Mouse (Mus musculus) gastrocnemius, postnatal 14 days (tissue): Measurements from ENCODE around the gene Gpr162. TPM values are rescaled to one million over a fixed set of nuclear protein-coding genes. Genes with fewer than 3 reads are reported as not detected.
A peak's percentile ranks its signal among the peaks of the same experiment; 100 is the strongest.

Experiments
- DNase-seq: peaks from one replicate; pipeline ENCODE4 v3.0.0; 2021; ENCODE audit warnings: mixed read lengths
- intact Hi-C: fragments of 180-260 bp; cut with DNase I; formaldehyde crosslinking; loops from one replicate; pipeline ENCODE4 v1.15.1; 2025; ENCODE audit warnings: low total_unique reads
- total RNA-seq, 2 experiments: library from RNA; stranded (reverse); gene quantifications; 2 replicates each; pipeline ENCODE4 v1.2.3; 2021

The Gpr162 gene
- total RNA-seq, 2 experiments from 2014 or later = 0.33 to 0.45 TPM

DNA sequence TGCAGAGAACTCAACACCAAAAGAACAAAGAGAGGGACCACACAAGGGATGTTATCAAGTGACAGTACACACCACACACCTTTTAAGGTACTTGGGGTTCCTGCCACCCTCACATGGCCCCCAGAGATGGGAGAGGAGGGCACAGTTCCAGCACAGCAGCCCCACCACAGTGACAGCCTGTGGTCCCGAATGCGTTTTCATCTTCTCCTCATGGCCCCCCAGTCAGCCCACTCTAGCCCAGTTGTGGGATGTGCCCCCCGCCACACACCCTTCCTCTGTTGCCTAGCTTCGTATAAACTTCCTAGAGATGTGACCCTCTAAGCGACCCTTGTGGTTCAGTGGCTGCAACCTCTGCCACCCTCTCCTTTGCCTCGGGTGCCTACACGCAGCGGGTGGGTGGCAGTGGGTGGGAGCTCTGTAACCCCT lies 22.2 kb upstream of the Gpr162 start:
- DNase-seq = no peak
- intact Hi-C loops = no loop called here

DNA sequence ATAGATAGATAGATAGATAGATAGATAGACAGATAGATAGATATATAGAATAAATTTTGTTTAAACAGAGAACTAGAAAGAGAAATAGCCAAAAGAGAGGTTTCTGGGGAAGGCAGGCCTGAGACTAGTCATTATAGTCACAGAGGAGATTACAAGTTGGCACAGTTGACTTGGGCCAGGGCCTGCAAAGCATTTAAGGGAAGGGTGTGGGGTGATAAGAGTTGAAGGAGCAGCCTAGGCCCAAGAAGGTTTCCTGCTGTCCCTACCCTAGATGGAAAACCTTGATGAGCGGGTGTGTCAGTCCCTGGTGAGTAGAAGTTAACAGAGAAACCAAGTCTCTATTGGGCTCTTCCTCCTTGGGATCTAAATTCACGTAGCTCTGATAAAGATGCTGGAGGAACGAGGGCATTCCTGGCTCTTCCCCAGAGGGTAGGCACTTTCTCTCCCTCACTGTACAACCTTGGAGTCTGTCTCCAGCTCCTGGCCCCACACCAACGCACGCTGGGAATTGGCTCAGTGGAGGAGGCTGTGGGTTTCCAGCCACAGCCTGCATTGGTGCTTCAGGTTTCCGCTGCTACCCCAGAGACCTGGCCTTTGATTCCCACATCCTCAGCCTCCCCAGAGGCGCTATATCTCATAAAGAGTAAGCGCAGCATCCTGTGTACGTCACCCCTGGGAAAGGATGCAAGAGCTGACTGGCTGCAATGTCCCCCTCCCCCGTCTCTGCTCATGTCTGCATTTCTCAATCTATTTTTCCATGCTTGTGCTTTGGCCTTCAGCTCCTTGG lies 21.1 kb upstream of the Gpr162 start:
- intact Hi-C loops = no loop called here
- DNase-seq = peak; percentile 45

DNA sequence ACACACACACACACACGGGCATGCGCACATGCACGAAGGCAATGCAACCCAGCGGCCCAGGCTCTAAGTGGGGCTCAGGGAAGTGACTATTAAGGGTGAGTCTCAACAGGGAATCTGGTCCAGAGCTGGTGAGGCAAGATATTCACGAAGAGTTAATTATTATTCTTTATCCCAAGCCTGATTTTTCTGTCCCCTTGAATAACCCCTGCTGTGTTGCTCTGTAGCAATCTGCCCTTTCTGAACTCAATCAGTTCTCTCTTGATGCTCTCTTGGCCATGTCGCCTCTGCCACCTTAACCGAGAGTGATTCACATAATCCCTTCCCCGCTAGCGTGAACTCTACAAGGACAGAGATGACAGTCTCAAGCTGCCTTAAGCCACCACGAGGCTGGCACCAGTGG lies 19.6 kb upstream of the Gpr162 start:
- intact Hi-C loops = no loop called here
- no peak for DNase-seq

DNA sequence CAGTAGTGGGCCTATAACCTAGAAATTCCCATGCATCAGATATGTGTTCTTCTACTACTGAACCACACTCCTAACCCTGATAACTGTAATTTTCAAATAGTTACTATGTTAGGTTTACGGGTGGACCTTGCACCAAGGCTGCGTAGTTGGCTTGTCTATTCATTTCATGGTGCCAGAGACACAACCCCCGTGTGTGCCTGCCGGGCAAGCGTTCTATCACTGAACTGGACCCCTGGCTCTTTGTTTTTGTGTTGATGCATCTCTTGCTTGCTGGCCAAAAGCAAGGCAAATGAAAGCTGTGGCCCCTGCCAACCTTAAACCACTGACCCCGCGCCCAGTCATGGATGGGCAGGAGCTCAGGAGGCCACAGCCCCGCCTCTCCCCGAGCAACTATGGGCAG lies 18.0 kb upstream of the Gpr162 start:
- no peak for DNase-seq
- intact Hi-C loops = no loop called here

DNA sequence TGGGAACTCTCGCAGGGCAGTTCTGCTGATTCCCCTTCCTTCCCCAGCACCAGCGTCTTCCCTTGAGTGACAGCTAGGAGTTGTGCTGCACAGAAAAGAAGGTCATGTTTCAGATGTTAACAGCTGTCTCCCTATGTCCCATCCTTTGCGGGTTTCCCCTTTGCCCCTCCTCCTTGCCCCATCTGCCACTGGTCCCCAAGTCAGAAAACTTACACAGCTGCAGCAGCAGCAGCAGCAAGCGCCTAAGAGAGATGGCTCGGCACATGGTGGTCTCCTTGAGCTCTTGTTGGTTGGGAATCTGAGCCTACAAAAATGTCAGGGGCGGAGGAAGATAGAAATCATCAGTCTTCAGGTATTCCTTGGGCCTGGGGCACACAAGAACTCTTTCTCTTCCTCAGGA lies 15.6 kb upstream of the Gpr162 start:
- intact Hi-C loops = no loop called here
- DNase-seq = no peak

DNA sequence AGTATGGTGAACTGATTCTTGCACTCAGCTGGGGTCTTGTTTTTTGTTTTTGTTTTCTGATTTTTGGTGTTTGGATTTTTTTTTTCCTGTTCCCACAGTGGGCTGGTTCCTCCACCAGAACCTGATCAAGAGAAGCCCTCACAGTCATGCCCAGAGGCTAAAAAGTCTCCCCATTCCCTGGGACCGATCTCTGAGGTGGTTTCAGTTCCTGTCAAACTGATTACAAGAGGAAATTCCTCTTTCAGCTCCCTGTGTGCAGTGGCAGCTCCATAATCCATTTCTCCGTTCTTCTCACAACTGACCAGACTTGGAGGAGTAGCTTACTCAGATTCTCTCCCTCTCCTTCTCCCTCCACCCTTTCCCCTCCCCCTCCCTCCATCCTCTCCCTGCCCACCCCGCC lies 10.6 kb upstream of the Gpr162 start:
- intact Hi-C loops = no loop called here
- DNase-seq = no peak

DNA sequence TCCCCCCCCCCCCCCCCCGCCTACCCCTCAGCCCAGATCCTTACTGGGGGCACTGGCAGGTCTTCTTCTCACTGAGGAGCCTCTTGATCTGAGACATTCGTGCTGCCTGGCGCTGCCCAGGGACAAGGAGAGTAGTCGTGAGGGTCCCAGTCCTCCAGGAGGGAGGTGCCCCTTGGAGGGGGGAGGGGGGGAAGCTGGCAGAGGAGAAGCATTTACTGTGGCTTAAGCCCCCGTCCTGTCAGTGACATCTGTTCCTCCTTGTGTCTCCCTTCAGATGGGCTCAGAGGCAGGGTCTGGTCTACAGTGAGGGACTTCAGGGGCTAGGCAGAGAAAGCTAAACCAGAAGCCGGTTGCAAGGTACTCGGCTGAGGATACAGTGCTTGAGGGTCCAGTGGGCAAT lies 2.8 kb upstream of the Gpr162 start:
- no peak for DNase-seq

DNA sequence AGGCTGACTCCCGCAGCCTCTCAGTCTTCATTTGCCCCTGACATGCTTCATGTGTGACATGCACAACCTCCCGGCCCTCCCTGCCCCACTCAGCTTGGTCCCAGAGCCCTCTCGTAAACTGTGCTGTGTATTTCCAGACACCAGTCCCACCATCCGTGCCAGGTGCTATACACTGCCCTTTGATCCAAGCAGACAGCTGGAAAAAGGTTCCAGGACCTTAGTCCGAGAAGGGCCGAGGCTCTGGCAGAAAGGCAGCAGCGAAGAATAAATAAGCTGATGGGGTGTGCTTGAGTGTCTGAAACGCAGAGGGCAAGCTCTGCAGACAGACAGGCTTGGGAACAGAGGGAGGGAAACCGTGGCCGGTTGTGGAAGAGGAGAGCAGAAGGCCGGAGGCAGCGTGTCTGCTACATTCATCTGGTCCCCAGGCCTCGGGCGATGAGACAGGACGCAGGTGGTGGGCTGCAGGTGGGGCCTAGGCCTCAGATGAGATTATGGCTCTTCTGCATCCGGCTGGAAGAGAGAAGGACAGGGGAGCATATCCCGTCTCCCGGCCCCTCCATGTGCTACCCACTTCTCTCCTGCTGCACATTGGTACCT lies 2.1 kb upstream of the Gpr162 start:
- no peak for DNase-seq
- intact Hi-C loops = no loop called here

More for the DNA sequence above, 2.8 kb upstream of the Gpr162 start:
- intact Hi-C loops = no loop called here

DNA sequence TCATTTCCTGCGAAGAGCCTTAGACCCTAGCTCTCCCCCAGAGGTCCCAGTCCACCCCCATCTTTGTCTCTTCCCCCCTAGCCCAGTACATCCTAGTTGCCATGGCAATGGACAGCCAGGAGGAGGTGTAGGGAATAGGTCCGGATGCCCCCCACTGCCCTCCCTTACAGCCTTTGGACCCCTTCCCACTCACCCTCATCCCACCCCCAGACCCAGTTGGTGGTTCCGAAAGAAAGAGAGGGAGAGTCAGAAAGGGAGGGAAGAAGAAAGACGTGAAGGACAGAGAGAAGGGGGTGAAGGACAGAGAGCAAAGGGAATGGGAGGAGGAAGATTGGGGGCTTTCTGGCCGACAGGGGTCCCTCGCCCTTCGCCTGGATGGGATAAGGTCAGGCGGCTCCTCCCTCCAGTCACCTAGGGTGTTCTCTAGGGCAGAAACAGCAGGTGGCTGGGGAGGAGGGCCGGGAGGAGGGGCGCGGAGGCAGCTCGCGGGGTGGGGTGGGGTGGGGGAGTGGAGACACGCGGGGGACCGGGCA lies 592 bp downstream of the Gpr162 start:
- intact Hi-C loops = loop anchor here (5.0 kb wide), 1 partner anchor 39 kb away; no protein-coding TSS in a partner anchor

DNA sequence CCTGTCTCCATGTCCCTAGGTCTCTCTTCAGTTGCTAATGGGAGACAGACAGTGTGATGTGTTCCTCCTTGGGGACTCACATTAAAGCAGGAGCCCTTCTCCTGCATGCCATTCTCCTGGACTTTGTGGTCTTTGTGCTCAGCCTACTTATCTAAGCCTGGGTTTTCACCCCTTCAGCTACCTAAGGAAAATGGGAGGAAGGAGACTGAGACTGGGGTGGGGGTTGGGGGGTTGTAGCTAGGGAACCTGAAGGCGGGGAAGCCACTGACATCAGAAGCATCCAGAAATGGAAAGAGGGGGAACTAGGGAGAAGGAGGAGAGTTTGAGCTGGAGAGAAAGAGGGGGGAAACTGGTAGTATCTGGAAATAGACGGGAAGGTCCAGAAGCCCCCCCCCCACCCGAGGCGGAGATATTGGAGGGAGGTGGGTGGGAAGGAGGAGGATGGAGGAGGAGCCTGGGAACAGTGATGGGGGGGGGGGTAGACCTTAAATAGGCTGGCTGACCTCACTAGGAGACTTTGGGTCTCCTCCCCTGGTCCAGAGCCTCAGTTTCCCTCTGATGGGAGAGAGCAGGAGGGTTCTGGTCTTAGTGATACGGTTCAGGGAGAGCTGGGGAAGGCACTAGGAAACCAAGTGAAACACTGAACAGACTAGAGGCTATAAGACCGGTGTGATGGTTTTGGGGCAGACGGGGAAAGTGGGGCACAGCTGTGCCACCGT lies 1.2 kb downstream of the Gpr162 start:
- no peak for DNase-seq
- intact Hi-C loops = loop anchor here (5.0 kb wide), 1 partner anchor 40 kb away; no protein-coding TSS in a partner anchor

More for the DNA sequence above, 592 bp downstream of the Gpr162 start:
- no peak for DNase-seq

DNA sequence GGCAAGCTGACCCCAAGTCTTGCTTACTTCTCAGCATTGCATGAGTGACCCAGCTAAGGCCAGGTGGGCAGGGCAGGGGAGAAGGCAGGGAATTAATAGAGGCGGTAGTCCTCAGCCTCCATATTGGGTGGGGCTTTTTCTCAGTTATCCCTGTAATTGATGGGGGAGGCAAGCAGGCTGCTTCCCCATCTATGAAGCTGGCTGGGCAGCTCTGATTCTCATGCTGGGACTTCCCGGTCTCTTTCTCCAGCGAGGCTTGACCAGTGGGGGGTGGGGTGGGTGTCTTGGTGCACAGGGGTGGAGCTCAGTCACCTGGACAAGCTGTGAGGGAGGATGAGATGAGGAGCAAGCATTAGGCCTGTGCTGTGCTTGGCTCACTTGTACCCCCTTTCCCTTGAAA lies 2.0 kb downstream of the Gpr162 start:
- DNase-seq = no peak
- intact Hi-C loops = loop anchor here (5.0 kb wide), 1 partner anchor 40 kb away; no protein-coding TSS in a partner anchor

DNA sequence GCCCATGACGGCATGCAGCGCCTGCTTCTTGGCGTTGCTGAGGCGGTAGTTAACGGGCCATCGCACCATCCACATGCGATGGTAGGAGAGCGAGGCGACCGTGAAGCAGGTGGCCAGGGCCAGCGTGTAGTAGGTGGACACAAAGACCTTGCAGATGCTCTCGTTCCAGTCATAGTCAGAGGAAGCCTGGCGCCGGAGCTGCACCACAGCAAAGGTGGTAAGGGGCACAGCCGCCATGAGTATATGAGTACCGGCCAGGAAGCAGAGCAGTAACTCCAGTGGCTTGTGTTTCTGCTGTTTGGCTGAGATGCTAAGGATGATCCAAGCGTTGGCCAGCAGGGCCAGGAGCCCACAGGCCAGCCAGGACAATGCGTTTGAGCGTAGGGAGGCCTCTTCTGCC lies 2.5 kb downstream of the Gpr162 start:
- intact Hi-C loops = loop anchor here (5.0 kb wide), 1 partner anchor 41 kb away; no protein-coding TSS in a partner anchor
- DNase-seq = no peak

DNA sequence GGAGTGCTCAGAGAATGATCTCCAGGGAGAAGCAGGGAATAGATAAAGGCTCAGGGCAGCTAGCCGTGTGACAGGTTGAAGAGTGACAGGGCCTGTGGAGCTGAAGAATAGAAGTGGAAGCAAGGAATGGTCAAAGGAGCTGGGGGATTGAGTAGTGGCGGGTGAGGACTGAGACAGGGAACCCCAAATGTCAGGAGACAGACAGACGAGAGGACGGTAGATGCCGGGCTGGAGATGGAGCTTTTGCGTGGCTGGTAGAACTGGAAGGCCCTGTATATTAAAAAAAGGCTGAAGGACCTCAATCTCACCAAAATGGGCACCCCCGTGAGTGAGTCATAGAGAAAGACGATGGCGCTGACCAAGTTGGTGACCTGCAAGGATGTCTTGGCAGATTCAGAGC lies 3.3 kb downstream of the Gpr162 start:
- no peak for DNase-seq
- intact Hi-C loops = loop anchor here (5.0 kb wide), 1 partner anchor 42 kb away; no protein-coding TSS in a partner anchor

DNA sequence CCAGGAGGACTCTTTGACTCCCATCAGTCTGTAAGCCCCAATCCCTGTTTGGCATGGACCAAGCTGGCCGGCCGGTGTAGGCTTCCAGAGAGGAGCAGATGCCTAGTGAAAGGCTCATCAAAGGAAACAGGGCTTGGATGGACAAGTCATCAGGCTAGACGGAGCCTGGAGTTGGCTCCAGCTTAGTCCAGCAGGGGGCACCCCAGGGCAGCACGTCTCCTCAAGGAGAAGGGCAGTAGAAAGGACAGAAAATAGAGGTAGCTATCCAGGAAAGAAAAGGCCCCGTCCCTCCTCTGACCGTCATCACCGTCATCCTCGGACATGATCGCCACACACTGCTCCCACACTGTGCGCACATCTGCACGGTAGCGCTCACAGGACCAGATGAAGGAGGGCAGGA lies 4.1 kb downstream of the Gpr162 start:
- intact Hi-C loops = loop anchor here (5.0 kb wide), 1 partner anchor 43 kb away; no protein-coding TSS in a partner anchor
- peak; percentile 91 for DNase-seq

DNA sequence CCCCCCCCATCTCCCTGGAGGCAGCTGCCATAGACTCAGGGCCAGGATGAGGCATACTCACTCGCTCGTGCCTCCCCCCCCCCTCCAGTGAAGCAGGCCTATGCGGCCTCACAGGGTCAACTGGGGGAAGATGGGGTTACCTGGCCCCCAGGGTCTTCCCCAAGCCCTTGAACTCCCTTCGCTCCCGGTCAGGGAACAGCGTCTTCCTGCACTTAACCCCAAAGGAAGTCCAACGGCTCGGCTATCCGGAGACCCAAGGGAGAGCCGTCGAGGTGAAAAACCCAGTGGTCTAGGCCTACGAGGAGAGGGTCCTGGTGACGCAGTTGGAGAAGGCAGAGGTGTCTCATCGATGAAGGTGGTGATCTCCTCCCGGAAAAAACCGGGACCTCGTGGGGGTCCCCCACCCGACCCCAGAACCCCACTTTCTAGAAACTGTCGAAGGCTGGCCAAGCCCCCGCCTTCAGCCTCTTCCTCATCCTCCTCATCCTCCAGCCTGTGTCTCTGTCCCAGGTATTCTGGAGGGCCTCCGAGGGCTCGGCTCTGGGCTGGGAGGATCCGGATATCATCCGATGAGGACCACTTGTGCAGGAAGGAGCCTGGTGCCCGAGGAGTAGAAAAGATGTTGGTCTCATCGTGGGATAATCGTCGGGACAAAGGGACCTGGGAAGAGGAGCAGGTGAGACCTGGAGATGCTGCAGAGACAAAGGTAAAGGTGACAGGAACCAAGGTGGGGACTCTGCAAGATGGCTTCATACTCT lies 5.0 kb downstream of the Gpr162 start:
- intact Hi-C loops = no loop called here

DNA sequence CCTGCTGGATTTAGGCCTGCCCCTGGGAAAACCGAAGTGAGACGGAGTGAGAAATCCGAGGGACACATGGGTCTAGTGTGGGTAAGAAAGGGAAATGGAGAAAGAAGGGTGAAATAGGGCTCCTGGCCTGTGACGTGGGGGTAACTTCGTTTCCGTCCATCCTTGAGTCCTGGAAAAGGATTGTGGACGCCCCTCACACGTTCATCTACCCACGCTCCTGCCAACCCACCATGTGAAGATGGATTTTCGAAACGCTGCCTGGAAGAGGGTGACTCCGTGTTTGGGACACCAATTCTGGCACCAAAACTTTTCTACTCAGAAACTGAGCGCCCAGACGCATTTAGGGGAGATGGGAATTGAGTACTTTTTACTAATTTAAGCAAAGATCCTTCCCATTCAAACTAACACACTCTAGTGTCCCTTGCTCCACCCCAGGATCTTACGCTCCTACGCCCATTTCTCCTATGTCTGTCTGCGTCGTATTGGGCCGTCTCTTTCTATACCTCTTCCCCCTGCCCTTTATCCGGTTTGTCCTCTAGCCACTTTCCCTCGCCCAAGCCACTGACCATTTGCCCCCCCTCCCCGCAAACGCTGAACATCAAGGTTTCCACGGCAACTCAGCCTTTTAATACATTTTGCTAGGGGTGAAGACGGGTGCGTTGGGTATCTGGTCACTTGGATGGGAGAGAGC lies 5.8 kb downstream of the Gpr162 start:
- intact Hi-C loops = no loop called here
- DNase-seq = no peak

More for the DNA sequence above, 5.0 kb downstream of the Gpr162 start:
- DNase-seq = no peak

DNA sequence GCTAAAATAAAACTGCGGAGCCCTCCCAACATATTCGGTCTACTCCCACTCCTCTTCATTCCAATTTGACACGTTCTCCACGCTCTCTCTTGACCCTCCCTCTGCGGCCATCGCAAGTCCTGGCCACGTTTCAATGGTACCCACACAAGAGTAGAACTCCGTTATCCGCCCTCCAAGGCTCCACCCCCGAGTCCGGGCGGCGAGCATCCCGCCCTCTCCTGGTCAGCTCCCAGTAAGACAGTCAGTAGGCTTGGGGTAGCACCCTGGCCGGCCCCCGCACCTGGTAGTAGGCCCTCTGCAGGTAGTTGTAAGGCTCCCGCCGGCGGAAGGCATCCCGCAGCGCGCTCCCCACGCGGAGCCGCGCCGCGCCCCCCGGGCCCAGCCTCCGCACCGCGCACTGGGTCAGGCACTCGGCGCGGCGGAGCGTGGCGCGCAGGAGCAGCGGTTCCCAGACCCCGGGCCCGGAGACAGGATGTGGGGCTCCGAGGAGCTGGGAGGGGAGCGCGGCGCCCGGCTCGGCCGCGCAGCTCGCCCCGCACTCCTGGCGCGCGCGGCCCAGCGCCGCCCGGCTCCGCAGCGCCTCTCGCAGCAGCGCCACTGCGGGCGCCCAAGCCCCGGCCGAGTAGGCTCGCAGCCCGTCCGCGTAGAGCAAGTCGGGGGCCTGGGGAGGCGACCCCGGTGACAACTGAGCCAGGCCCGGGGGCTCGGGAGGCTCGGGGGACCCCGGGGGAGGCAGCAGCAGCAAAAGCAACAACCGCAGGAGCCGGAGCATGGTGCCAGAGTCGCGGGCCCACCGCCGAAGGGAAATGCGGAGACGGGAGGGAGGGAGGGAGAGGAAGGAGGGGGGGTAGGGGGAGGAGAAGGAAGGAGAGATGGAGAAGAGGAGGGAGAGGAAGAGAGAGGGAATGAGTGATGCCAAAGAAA lies 6.6 kb downstream of the Gpr162 start, which contains the start of gene P3h3:
Gene P3h3 (minus strand): TSS at position 837 of the 924 bp plus-strand sequence.
- peak; percentile 87 for DNase-seq
- intact Hi-C loops = no loop called here

DNA sequence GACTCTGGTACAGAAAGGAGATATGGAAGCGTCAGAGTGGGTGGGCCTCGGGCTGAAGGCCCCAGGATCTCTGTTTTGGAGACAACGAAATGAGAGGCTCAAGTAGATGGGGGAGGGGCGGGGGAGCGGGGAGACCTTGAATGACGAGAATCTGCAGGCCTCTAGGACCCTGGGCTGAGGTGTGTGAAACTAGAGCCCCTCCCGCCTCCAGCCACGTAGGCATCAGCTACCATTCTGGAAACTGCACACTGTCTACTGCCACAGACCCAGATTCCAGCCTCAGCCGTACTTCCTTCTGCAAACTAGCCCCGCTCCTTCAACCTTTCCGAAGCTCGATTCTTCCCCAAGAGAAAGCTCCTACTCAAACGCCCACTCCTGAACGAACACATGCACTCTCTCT lies 7.5 kb downstream of the Gpr162 start:
- intact Hi-C loops = no loop called here
- DNase-seq = no peak
